In genomic region chrX:101304646-101305045, GRCm38 (mm10) we compare ENCODE assay signal across 22 mouse cellular contexts. TPM values are rescaled to one million over a fixed set of nuclear protein-coding genes. Genes with fewer than 3 reads are reported as not detected.
"Had no signal": no experiment of that assay in that cellular context is flagged by ENCODE, and none has a peak within 500 bp of the region (broad histone marks: within the 10 kb centered on the region; RNA-seq: fewer than 3 reads in every experiment).

No protein-coding gene starts in this region.

- H3K4me1 ChIP-seq: liver, embryonic 15.5 days; megakaryocyte, embryonic 14.5 days; stomach, embryonic 15.5 days had no signal

- H3K36me3 ChIP-seq: limb, embryonic 10.5 days; liver, embryonic 15.5 days; stomach, embryonic 15.5 days had no signal

- H3K9me3 ChIP-seq: limb, embryonic 10.5 days; liver, embryonic 15.5 days; megakaryocyte, embryonic 14.5 days; midbrain, embryonic 12.5 days; stomach, embryonic 15.5 days had no signal

- DNase-seq: kidney, postnatal 14 days; layer of hippocampus, adult 9-11 months; layer of hippocampus, postnatal 36 days; lung, embryonic 14.5 days; right cerebral cortex, postnatal 14 days; thymus, adult 2 months; thymus, postnatal 25 days had no signal

- ATAC-seq: midbrain, embryonic 16.5 days had no signal

- H3K27me3 ChIP-seq: stomach, embryonic 15.5 days had no signal

- H3K27ac ChIP-seq: limb, embryonic 10.5 days; liver, embryonic 15.5 days; macrophage; midbrain, embryonic 12.5 days; stomach, embryonic 15.5 days had no signal

- H3K9ac ChIP-seq: liver, embryonic 15.5 days; lung, embryonic 14.5 days; midbrain, embryonic 12.5 days; stomach, embryonic 15.5 days had no signal

- H3K4me2 ChIP-seq: liver, embryonic 11.5 days; liver, embryonic 15.5 days; lung, embryonic 14.5 days; stomach, embryonic 15.5 days had no signal

- H3K4me3 ChIP-seq: limb, embryonic 10.5 days; liver, embryonic 15.5 days; megakaryocyte, embryonic 14.5 days; midbrain, embryonic 12.5 days; stomach, embryonic 15.5 days had no signal

RNA-seq across cellular contexts. Expression of gene Nlgn3, which starts 5.7 kb away (rescaled TPM):
- polyA plus RNA-seq: macrophage had no signal

RNA-seq across cellular contexts. Expression of gene Gm20489, which starts 35.8 kb away (rescaled TPM):
- total RNA-seq: layer of hippocampus, postnatal 36 days; left cerebral cortex, postnatal 10 days had no signal
- polyA plus RNA-seq: kidney, embryonic 14.5 days; large intestine, adult 2 months; limb, embryonic 10.5 days; limb, embryonic 14.5 days; liver, embryonic 11.5 days; liver, embryonic 15.5 days; lung, embryonic 14.5 days; macrophage; midbrain, embryonic 12.5 days; midbrain, embryonic 16.5 days; neural tube, embryonic 14.5 days; spleen, adult 2 months; stomach, embryonic 15.5 days; testis, adult 2 months; thymus, adult 2 months had no signal

RNA-seq across cellular contexts. Expression of gene Gm614, which starts 40.9 kb away (rescaled TPM):
- total RNA-seq: layer of hippocampus, postnatal 36 days; left cerebral cortex, postnatal 10 days had no signal
- polyA plus RNA-seq: large intestine, adult 2 months; limb, embryonic 10.5 days; liver, embryonic 11.5 days; liver, embryonic 15.5 days; lung, embryonic 14.5 days; midbrain, embryonic 12.5 days; midbrain, embryonic 16.5 days; neural tube, embryonic 14.5 days; stomach, embryonic 15.5 days had no signal
